Mouse (Mus musculus) midbrain, embryonic 11.5 days (tissue): Measurements from ENCODE around the gene Clstn2. TPM values are rescaled to one million over a fixed set of nuclear protein-coding genes. Genes with fewer than 3 reads are reported as not detected.
A peak's percentile ranks its signal among the peaks of the same experiment; 100 is the strongest.

Experiments used
- ATAC-seq: fragments of 200-750 bp; cut with Nextera tagmentation; 2 replicates; pipeline ENCODE4 v1.8.0; 2017; ENCODE audit warnings: moderate TSS enrichment, moderate library complexity; ENCODE audit not compliant: low FRiP score
- DNase-seq: peaks from one replicate; pipeline ENCODE4 v3.0.0; 2015; ENCODE audit warnings: low spot score; ENCODE audit errors: missing footprints
- H3K27ac ChIP-seq: fragments of 300-500 bp; sonication (generic); 2 replicates; pipeline ENCODE4 v1.5.1; 2014; ENCODE audit warnings: low read depth, low read length
- H3K27me3 ChIP-seq: fragments of 300-500 bp; sonication (generic); 2 replicates; pipeline ENCODE4 v1.6.1; 2014; ENCODE audit warnings: mild to moderate bottlenecking, low read length, moderate library complexity, mixed read lengths; ENCODE audit not compliant: control insufficient read depth, insufficient read depth
- H3K36me3 ChIP-seq: fragments of 300-500 bp; sonication (generic); 2 replicates; pipeline ENCODE4 v1.6.1; 2014; ENCODE audit warnings: mild to moderate bottlenecking, low read length, moderate library complexity, mixed read lengths; ENCODE audit not compliant: control insufficient read depth, insufficient read depth
- H3K4me1 ChIP-seq: fragments of 300-500 bp; sonication (generic); 2 replicates; pipeline ENCODE4 v1.6.1; 2014; ENCODE audit warnings: low read length; ENCODE audit not compliant: control insufficient read depth, insufficient read depth
- H3K4me2 ChIP-seq: fragments of 300-500 bp; sonication (generic); 2 replicates; pipeline ENCODE4 v1.6.1; 2014; ENCODE audit warnings: mild to moderate bottlenecking, moderate library complexity
- H3K4me3 ChIP-seq: fragments of 300-500 bp; sonication (generic); 2 replicates; pipeline ENCODE4 v1.5.1; 2014; ENCODE audit warnings: low read depth, low read length
- H3K9ac ChIP-seq: fragments of 300-500 bp; sonication (generic); 2 replicates; pipeline ENCODE4 v1.6.1; 2014; ENCODE audit warnings: low read length
- H3K9me3 ChIP-seq: fragments of 300-500 bp; sonication (generic); 2 replicates; pipeline ENCODE4 v1.6.1; 2016; ENCODE audit warnings: low read length; ENCODE audit not compliant: control insufficient read depth
- WGBS: fragments of 180-500 bp; shearing (Covaris S2); extraction: QIAGEN DNeasy Blood & Tissue Kit; methylation state at CpG from one replicate; pipeline ENCODE4 v1.1.7; 2014; 5-methylcytosine and 5-hydroxymethylcytosine counted together
- polyA plus RNA-seq: library from polyadenylated mRNA; unstranded; fragments of >200 nt; fragmentation: Nextera tagmentation; extraction: Ambion mirVana; gene quantifications from 2 replicates; pipeline ENCODE4 v1.2.1, GENCODE M21; 2014

The Clstn2 gene
- polyA plus RNA-seq, 1 experiment from 2014 or later: 1.6 TPM

DNA sequence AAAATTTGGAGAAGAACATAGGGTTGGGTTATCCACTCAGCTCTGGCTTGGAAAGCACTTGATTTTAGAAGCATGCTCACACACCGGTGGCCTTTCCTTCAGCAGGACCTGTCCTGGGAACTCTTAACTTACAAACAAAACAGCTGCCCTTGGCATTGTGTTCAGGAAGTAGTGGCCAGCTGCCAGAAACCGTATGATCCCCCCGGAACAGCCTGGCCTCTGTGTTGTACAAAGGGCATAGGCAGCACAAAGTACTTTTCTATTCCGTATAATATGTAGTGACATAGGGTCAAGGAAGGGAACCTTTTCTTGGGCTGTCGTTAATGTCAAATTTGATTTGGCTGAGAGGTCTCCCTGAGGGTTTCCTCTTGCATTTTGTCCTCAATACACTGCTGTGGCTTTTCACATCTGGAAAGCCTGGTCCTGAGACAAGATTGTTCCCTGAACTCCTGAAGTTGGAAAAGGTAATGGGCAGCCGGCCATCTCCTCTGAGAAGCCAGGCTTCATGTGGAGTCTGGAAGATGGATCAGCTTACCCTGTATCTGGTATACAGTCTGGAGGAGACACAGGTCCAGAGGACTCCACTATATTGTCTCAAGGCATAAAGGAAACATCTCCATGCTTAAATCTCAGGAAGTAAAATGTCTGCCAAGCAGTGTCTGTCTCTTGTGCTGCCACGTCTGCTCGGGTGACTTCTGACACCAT, 494.8 kb downstream of the Clstn2 start:
- no peak overlapping the region for H3K9ac ChIP-seq
- 0 out of 2 replicates have a peak, but pooled peaks cover 2% of the 10 kb centered on the region for H3K4me1 ChIP-seq
- H3K9me3 ChIP-seq: no peaks in the 10 kb centered on the region
- no peaks in the 10 kb centered on the region for H3K27me3 ChIP-seq
- H3K27ac ChIP-seq: no peak overlapping the region
- ATAC-seq (no peak), DNase-seq (no peak)
- H3K36me3 ChIP-seq: no peaks in the 10 kb centered on the region
- H3K4me2 ChIP-seq: no peak overlapping the region
- WGBS: 71% methylated on average over 8 of the region's 8 CpGs
- no peak overlapping the region for H3K4me3 ChIP-seq

DNA sequence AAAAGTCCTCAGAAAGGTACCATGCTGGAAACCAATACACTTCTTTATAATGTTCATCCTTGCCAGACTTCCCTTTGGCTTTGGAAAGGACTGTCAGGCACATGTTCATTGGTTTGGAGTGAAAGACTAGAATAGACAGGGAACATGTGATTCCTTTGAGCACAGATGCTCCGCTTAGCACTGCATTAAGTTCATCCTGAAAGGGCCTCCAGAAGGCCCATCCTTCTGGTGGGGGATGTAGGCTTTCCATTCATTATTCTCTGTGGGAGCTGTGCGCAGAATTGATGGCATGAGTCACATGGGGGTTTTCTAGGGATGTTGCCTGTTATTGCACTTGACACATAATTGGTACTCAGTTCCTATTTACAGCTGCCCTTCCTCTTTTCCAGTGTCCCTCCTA, 498.8 kb downstream of the Clstn2 start:
- Histone ChIP-seq H3K36me3 (no peaks in the 10 kb centered on the region), H3K4me2 (no peak overlapping the region), H3K4me1 (0 out of 2 replicates have a peak, but pooled peaks cover 2% of the 10 kb centered on the region), H3K4me3 (no peak overlapping the region), H3K27me3 (no peaks in the 10 kb centered on the region), H3K9me3 (no peaks in the 10 kb centered on the region), H3K27ac (no peak overlapping the region), H3K9ac (no peak overlapping the region)
- 88% methylated on average over 2 of the region's 2 CpGs for WGBS
- ATAC-seq: no peak
- no peak for DNase-seq

- Histone ChIP-seq H3K27me3 (no peaks in the 10 kb centered on the region), H3K36me3 (no peaks in the 10 kb centered on the region), H3K9me3 (no peaks in the 10 kb centered on the region), H3K4me2 (no peak overlapping the region), H3K27ac (no peak overlapping the region), H3K4me1 (0 out of 2 replicates have a peak, but pooled peaks cover 2% of the 10 kb centered on the region), H3K9ac (no peak overlapping the region), H3K4me3 (no peak overlapping the region)
- WGBS: 90% methylated on average over 3 of the region's 3 CpGs
- no peak for DNase-seq
- ATAC-seq: no peak
These were observed 499.7 kb downstream of the Clstn2 start for GRCm38 (mm10) chr9:97533306-97533705.

DNA sequence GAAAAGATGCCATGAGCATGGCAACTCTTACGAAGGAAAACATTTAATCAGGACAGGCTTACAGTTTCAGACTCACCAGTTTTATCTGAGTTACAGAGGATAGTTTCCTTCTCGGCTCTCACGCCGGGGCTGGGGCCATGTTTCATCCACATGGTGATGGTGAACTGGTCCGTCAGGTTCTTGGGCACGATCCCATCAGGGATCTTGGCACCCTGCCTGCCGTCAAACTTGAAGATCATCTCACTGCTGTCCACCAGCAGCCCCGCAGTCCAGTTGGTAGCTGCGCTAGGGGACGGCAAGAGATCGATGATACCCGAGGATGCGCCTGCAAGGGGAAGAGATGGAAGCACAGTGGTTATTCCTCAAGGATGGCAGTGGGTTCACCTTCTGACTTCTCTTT, 500.4 kb downstream of the Clstn2 start:
- Histone ChIP-seq H3K4me2 (no peak overlapping the region), H3K36me3 (no peaks in the 10 kb centered on the region), H3K4me1 (no peaks in the 10 kb centered on the region), H3K9me3 (no peaks in the 10 kb centered on the region), H3K27ac (no peak overlapping the region), H3K9ac (no peak overlapping the region), H3K4me3 (no peak overlapping the region), H3K27me3 (no peaks in the 10 kb centered on the region)
- 92% methylated on average over 13 of the region's 13 CpGs for WGBS
- DNase-seq (no peak), ATAC-seq (no peak)

DNA sequence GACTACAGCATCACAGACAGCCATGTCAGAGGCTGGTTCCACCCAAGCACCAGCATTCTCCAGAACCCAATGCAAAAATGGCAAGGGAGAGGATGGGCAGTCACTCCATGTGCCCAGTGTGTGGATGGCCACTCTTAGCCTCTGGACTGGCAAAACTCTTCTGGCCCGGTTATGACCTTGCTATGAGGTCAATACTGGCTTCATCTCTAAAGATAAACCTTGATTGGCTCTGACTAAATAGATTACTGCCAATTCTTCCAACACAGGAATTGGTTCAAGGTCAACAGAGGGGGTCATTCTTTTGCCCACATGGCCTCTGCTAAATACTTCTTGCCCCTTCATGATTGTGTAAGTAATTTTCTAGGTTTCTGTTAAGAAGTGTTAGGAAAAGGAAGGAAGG, 505.1 kb downstream of the Clstn2 start:
- no peak overlapping the region for H3K27ac ChIP-seq
- H3K4me2 ChIP-seq: no peak overlapping the region
- no peaks in the 10 kb centered on the region for H3K27me3 ChIP-seq
- no peaks in the 10 kb centered on the region for H3K36me3 ChIP-seq
- no peak for ATAC-seq
- peak; percentile 10 for DNase-seq
- no peaks in the 10 kb centered on the region for H3K9me3 ChIP-seq
- 78% methylated on average over 1 of the region's 1 CpGs for WGBS
- H3K9ac ChIP-seq: no peak overlapping the region
- H3K4me1 ChIP-seq: no peaks in the 10 kb centered on the region
- no peak overlapping the region for H3K4me3 ChIP-seq

- DNase-seq: peak; percentile 8
- 78% methylated on average over 1 of the region's 1 CpGs for WGBS
- no peaks in the 10 kb centered on the region for H3K27me3 ChIP-seq
These were observed 505.7 kb downstream of the Clstn2 start for GRCm38 (mm10) chr9:97527276-97527675.

GRCm38 (mm10) chr9:97525563-97525962, 507.4 kb downstream of the Clstn2 start:
- no peaks in the 10 kb centered on the region for H3K4me1 ChIP-seq
- H3K27me3 ChIP-seq: no peaks in the 10 kb centered on the region
- 95% methylated on average over 3 of the region's 3 CpGs for WGBS
- H3K4me3 ChIP-seq: no peak overlapping the region
- DNase-seq: no peak
- no peaks in the 10 kb centered on the region for H3K9me3 ChIP-seq
- H3K27ac ChIP-seq: no peak overlapping the region
- H3K4me2 ChIP-seq: no peak overlapping the region
- no peak overlapping the region for H3K9ac ChIP-seq
- ATAC-seq: no peak
- no peaks in the 10 kb centered on the region for H3K36me3 ChIP-seq

More at GRCm38 (mm10) chr9:97527276-97527675, 505.7 kb downstream of the Clstn2 start:
- Histone ChIP-seq H3K36me3 (no peaks in the 10 kb centered on the region), H3K27ac (no peak overlapping the region), H3K9me3 (no peaks in the 10 kb centered on the region), H3K4me1 (no peaks in the 10 kb centered on the region), H3K4me3 (no peak overlapping the region), H3K4me2 (no peak overlapping the region), H3K9ac (no peak overlapping the region)
- no peak for ATAC-seq

DNA sequence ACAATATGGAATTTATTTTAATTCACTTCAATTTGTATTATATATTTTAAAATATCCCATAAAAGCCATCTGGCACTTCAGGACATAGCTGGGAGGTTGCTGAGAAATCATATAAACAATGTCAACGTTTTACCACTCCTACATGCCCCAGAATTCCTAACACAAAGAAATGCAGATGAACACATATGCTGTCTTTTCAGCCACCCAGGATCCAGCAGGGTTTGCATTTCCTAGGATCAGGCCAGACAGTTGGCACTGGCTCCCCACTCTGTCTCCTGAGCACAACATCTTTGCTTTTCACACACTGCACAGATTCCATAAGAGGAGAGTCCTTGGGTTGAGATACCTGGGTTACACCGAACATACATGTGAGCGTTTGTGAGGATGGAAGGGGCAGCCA, 508.1 kb downstream of the Clstn2 start:
- no peak for DNase-seq
- no peaks in the 10 kb centered on the region for H3K9me3 ChIP-seq
- H3K9ac ChIP-seq: no peak overlapping the region
- H3K27ac ChIP-seq: no peak overlapping the region
- no peak overlapping the region for H3K4me3 ChIP-seq
- WGBS: 80% methylated on average over 3 of the region's 3 CpGs
- no peaks in the 10 kb centered on the region for H3K36me3 ChIP-seq
- H3K4me1 ChIP-seq: no peaks in the 10 kb centered on the region
- no peaks in the 10 kb centered on the region for H3K27me3 ChIP-seq
- H3K4me2 ChIP-seq: no peak overlapping the region
- no peak for ATAC-seq

DNA sequence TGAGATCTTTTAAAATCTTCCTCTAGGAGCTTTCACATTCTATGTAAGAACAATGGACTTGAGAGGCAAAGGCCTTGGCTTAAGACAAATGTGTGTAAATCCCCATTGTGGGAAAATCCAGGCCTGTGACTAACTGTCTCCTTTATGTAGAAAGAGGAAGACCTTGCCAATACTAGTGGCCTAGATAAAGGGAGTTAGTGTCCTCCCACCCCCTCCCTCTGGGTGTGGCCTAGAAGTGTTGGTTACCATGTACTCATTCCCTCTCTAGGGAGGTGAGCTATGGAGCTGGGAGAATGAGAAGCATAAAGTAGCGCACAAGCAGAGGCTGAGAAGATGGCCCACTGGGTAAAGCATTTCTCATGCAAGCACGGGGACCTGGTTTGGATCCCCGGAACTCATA, 512.2 kb downstream of the Clstn2 start:
- Histone ChIP-seq H3K36me3 (no peaks in the 10 kb centered on the region), H3K4me2 (no peak overlapping the region), H3K27me3 (no peaks in the 10 kb centered on the region), H3K4me1 (no peaks in the 10 kb centered on the region), H3K4me3 (no peak overlapping the region), H3K9me3 (no peaks in the 10 kb centered on the region), H3K27ac (no peak overlapping the region), H3K9ac (no peak overlapping the region)
- DNase-seq (no peak), ATAC-seq (no peak)
- WGBS: 88% methylated on average over 3 of the region's 3 CpGs
